Mouse (Mus musculus) intestine, embryonic 14.5 days (tissue): ENCODE measurements at regions not wholly inside any gene's neighbourhood (a gene's known extent, or its start where the extent isn't known, plus 50 kb on each side); places are given as distances from the start of the nearest gene placed in this dataset.

Source experiments
- ATAC-seq: fragments of 200-750 bp; cut with Nextera tagmentation; replicated peaks from 2 replicates; pipeline ENCODE4 v1.8.0; 2017; ENCODE audit warnings: low read depth, moderate number of reproducible peaks, moderate TSS enrichment, moderate library complexity; ENCODE audit not compliant: low FRiP score, low TSS enrichment
- DNase-seq: peaks from one replicate; pipeline ENCODE4 v3.0.0-alpha.2; 2018; ENCODE audit warnings: low spot score
- H3K27ac ChIP-seq: fragments of 300-500 bp; sonication (generic); 2 replicates; pipeline ENCODE4 v1.5.1; 2014; ENCODE audit warnings: low read depth, mild to moderate bottlenecking, control low read depth
- H3K27me3 ChIP-seq: fragments of 300-500 bp; sonication (generic); replicated peaks from 2 replicates; pipeline ENCODE4 v1.6.1; 2014; ENCODE audit warnings: low read length, control low read depth; ENCODE audit not compliant: control insufficient read depth, insufficient read depth
- H3K36me3 ChIP-seq: fragments of 300-500 bp; sonication (generic); 2 replicates; pipeline ENCODE4 v1.6.1; 2014; ENCODE audit warnings: low read length, control low read depth; ENCODE audit not compliant: control insufficient read depth, insufficient read depth
- H3K4me1 ChIP-seq: fragments of 300-500 bp; sonication (generic); replicated peaks from 2 replicates; pipeline ENCODE4 v1.6.1; 2014; ENCODE audit warnings: low read length, control low read depth, mixed read lengths; ENCODE audit not compliant: control insufficient read depth, insufficient read depth
- H3K4me2 ChIP-seq: fragments of 300-500 bp; sonication (generic); 2 replicates; pipeline ENCODE4 v1.6.1; 2014; ENCODE audit warnings: low read length
- H3K4me3 ChIP-seq: fragments of 300-500 bp; sonication (generic); 2 replicates; pipeline ENCODE4 v1.5.1; 2014; ENCODE audit warnings: low read depth, low read length, control low read depth, mixed read lengths
- H3K9ac ChIP-seq: fragments of 300-500 bp; sonication (generic); 2 replicates; pipeline ENCODE4 v1.6.1; 2014; ENCODE audit warnings: mild to moderate bottlenecking, low read length
- H3K9me3 ChIP-seq: fragments of 300-500 bp; sonication (generic); 2 replicates; pipeline ENCODE4 v1.6.1; 2016; ENCODE audit warnings: low read length, control low read depth; ENCODE audit not compliant: control insufficient read depth
- WGBS: fragments of 180-500 bp; shearing (Covaris S2); extraction: QIAGEN DNeasy Blood & Tissue Kit; methylation state at CpG from one replicate; pipeline ENCODE4 v1.1.7; 2014; 5-methylcytosine and 5-hydroxymethylcytosine counted together

DNA sequence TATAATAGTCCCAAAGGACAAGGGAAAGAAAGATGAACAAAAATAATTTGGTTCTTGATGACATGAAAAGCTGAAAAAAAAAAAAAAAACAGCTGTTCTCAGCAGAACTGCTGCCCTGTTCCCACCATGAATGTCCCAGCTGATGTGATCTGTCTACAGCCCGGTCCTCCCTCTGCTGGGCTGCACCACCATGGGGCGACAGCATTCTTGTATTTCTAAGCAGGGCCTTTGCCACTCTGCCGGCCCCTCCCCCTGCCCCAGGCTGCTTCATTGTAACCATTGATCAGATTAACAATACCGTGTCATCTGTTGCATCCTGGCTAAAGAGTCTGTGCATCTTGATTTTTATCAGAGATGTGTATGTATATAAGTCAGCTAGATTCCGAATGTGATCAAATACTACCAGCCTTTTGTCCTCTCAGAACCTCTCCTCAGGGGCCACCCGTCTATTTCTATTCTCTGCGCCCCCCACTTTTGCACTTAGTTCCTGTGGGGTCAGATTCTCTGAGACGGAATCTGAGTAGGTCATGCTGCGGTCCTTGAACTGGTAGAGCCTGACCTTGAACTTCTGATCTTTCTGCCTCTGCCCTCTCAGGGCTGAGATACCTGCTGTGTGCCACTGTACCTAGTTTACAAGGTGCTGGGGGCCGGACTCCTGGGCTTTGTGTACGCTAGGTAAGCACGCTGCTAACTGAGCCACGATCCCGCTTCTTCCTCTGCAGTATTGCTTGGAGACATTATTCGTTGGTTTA lies 117.2 kb upstream of the Lrfn2 start:
- ATAC-seq (no peak), DNase-seq (no peak)
- no peak overlapping the region for H3K27ac ChIP-seq
- H3K4me1 ChIP-seq, result no peaks in the 10 kb centered on the region
- H3K36me3 ChIP-seq, result no peaks in the 10 kb centered on the region
- H3K9me3 ChIP-seq, result no peaks in the 10 kb centered on the region
- no peak overlapping the region for H3K9ac ChIP-seq
- no peaks in the 10 kb centered on the region for H3K27me3 ChIP-seq
- H3K4me2 ChIP-seq, result no peak overlapping the region
- no peak overlapping the region for H3K4me3 ChIP-seq
- 68% methylated on average over 15 of the region's 15 CpGs for WGBS

DNA sequence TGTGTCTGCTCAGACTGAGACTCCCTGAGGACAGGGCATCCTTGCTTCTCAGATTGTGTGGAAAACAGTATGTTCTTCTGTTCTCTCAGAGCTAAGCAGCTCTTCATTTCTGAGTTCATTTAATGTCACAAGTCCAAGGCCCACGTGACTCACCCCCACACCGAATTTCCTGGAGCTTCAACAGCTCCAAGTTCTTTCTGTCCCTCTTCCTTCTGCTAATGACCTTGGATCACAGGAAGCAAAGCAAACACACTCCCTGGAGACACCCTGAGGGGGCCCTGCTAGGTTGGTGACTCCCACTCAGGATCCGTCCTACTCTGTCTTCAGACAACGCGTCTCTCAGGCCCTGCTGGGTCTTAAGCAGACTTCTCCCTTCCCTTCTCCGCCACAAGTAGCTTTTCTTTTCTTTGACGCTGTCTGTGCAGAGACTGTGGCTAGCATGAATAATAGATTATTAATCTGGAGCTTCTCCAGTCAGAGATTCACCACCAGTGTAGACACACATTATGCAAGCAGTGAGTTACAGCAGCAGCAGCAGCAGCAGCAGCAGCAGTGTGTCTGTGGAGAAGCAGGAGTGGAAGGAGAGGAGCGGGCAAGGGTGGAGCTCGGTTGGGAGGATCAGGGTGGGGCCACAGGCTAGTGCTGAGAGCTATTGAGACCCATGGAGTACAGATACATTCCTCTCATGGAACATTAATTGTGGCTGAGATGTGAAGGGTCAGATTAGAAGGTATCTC lies 115.4 kb upstream of the Lrfn2 start:
- 51% methylated on average over 9 of the region's 9 CpGs for WGBS
- H3K36me3 ChIP-seq, result no peaks in the 10 kb centered on the region

GRCm38 (mm10) chr17:48817551-48817950 lies 114.6 kb upstream of the Lrfn2 start:
- Histone ChIP-seq H3K9ac (no peak overlapping the region), H3K4me1 (no peaks in the 10 kb centered on the region), H3K36me3 (no peaks in the 10 kb centered on the region), H3K9me3 (no peaks in the 10 kb centered on the region), H3K4me2 (no peak overlapping the region), H3K27ac (no peak overlapping the region), H3K27me3 (no peaks in the 10 kb centered on the region), H3K4me3 (no peak overlapping the region)
- WGBS, result 75% methylated on average over 13 of the region's 13 CpGs
- no peak for DNase-seq
- ATAC-seq, result no peak

More for the DNA sequence above, 115.4 kb upstream of the Lrfn2 start:
- Histone ChIP-seq H3K4me1 (no peaks in the 10 kb centered on the region), H3K9ac (no peak overlapping the region), H3K4me3 (no peak overlapping the region), H3K9me3 (no peaks in the 10 kb centered on the region), H3K27ac (no peak overlapping the region), H3K4me2 (no peak overlapping the region), H3K27me3 (no peaks in the 10 kb centered on the region)
- ATAC-seq (no peak), DNase-seq (no peak)

DNA sequence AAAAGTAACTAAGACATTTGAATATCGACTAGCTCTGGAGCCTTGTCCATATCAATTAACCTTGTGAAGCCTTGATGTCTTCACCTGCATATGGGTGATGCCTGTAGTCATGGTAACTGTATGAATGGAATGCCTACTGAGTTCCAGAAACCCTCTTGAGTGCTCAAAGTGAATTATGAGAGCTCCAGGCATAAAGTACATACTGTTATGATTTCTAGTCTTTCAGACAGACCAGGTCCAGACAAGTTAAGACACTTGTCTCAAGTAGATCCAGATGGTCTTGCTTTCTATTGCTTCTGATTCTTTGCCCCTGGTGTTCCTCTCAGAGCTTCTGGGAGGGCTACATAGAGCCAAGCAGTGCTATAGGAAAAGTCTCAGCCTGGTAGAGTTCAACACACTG lies 112.5 kb upstream of the Lrfn2 start:
- Histone ChIP-seq H3K36me3 (no peaks in the 10 kb centered on the region), H3K4me2 (no peak overlapping the region), H3K9me3 (no peaks in the 10 kb centered on the region), H3K9ac (no peak overlapping the region), H3K4me3 (no peak overlapping the region), H3K27ac (no peak overlapping the region), H3K4me1 (no peaks in the 10 kb centered on the region), H3K27me3 (no peaks in the 10 kb centered on the region)
- no peak for ATAC-seq
- WGBS, result 77% methylated on average over 1 of the region's 1 CpGs
- DNase-seq, result no peak

GRCm38 (mm10) chr17:48822101-48822876 lies 109.9 kb upstream of the Lrfn2 start:
- Histone ChIP-seq H3K36me3 (no peaks in the 10 kb centered on the region), H3K27ac (no peak overlapping the region), H3K9ac (no peak overlapping the region), H3K9me3 (no peaks in the 10 kb centered on the region), H3K4me1 (no peaks in the 10 kb centered on the region), H3K4me3 (no peak overlapping the region), H3K4me2 (no peak overlapping the region), H3K27me3 (no peaks in the 10 kb centered on the region)
- ATAC-seq (no peak), DNase-seq (no peak)
- 91% methylated on average over 20 of the region's 20 CpGs for WGBS

DNA sequence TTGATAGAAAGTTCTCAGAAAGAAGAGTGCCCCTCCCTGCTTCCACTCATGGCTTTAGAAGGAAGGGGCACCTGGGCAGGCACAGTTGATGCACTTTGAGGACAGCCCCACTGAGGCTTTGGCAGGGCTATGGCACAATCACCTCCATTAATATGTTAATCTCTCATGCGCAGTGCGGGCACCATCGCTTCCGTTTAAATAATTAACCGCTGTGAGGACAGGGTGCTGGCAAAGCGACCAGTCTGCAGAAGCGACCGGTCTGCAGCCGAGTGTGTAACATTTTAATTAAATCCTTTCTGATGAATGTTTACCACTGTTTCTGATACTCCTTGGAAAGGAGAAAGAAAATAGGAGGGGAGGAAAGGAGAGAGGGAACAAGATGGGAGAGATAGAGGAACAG lies 108.3 kb upstream of the Lrfn2 start:
- ATAC-seq, result no peak
- DNase-seq, result no peak
- no peaks in the 10 kb centered on the region for H3K9me3 ChIP-seq
- H3K36me3 ChIP-seq, result no peaks in the 10 kb centered on the region
- no peak overlapping the region for H3K4me3 ChIP-seq
- H3K4me2 ChIP-seq, result no peak overlapping the region
- H3K9ac ChIP-seq, result no peak overlapping the region
- no peak overlapping the region for H3K27ac ChIP-seq
- no peaks in the 10 kb centered on the region for H3K4me1 ChIP-seq
- whole genome bisulfite sequencing, result 82% methylated on average over 9 of the region's 9 CpGs
- H3K27me3 ChIP-seq, result no peaks in the 10 kb centered on the region

DNA sequence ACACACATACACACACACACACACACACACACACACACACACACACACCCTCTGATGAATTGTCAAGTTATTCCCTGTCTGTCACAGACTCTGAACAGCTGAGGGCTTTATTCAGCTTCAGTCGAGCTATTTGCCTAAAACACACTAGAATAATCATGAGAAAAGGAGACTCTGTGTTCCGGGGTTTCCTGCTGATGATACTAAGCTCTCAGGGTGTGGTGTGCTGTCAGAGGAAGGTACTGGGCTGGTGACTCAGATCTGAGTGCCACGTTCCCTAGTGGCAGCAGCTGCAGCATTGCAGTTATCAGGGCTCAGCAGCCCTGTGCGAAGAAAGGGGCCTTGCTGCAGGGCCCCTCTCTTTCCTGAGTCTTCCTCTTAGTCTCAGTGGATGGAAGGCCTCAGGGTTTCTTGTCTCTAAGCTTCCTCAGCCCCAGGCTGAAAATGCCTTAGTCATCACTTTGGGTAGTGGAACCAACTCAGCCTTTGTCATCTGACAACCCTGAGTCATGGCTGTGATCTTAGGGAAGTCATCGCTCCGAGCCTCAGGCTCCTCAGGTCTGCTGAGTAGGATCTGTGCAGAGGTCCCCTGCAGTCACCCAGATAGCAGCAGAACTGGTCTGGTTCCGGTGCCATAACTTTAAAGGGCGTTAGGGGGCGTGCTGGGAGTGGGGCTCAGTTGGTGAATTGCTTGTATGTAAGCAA lies 106.8 kb upstream of the Lrfn2 start:
- Histone ChIP-seq H3K9me3 (no peaks in the 10 kb centered on the region), H3K27ac (no peak overlapping the region), H3K4me2 (no peak overlapping the region), H3K4me1 (no peaks in the 10 kb centered on the region), H3K27me3 (no peaks in the 10 kb centered on the region), H3K9ac (no peak overlapping the region), H3K4me3 (no peak overlapping the region), H3K36me3 (no peaks in the 10 kb centered on the region)
- ATAC-seq (no peak), DNase-seq (no peak)
- WGBS, result 72% methylated on average over 9 of the region's 9 CpGs

GRCm38 (mm10) chr17:48838297-48838979 lies 93.7 kb upstream of the Lrfn2 start:
- no peak for ATAC-seq
- Histone ChIP-seq H3K9ac (no peak overlapping the region), H3K4me2 (no peak overlapping the region), H3K27me3 (no peaks in the 10 kb centered on the region), H3K4me3 (no peak overlapping the region), H3K36me3 (no peaks in the 10 kb centered on the region), H3K9me3 (no peaks in the 10 kb centered on the region), H3K4me1 (no peaks in the 10 kb centered on the region), H3K27ac (no peak overlapping the region)
- 69% methylated on average over 20 of the region's 20 CpGs for WGBS
- DNase-seq, result no peak
